Mouse (Mus musculus): ENCODE data around the gene Armc12.

- TF ChIP-seq POLR2AphosphoS2 (IDR thresholded peaks at IDR 0.05; ENCODE audit: insufficient read length, low read depth) (no peak), POLR2A (IDR thresholded peaks at IDR 0.05; ENCODE audit: insufficient read length, low read depth) (no peak), SRF (IDR thresholded peaks at IDR 0.05; ENCODE audit: control insufficient read depth, insufficient read length, low read depth) (no peak), TCF12 (IDR thresholded peaks at IDR 0.05; ENCODE audit: insufficient read depth, poor library complexity, severe bottlenecking) (no peak), CEBPB (IDR thresholded peaks at IDR 0.05; ENCODE audit: insufficient read depth, poor library complexity, severe bottlenecking) (no peak), E2F4 (IDR thresholded peaks at IDR 0.05; ENCODE audit: insufficient read depth) (no peak), MAX (IDR thresholded peaks at IDR 0.05; ENCODE audit: low read depth) (no peak)
Observed at GRCm38 (mm10) chr17:28487584-28488257, 42.9 kb upstream of the Armc12 start.
